Mouse (Mus musculus) ES-Bruce4 (cell line): ENCODE measurements at regions not wholly inside any gene's neighbourhood (a gene's known extent, or its start where the extent isn't known, plus 50 kb on each side); places are given as distances from the start of the nearest gene placed in this dataset.

Experiments
- CTCF ChIP-seq: IDR thresholded peaks from one replicate; pipeline ENCODE4 v1.8.1; 2011; ENCODE audit warnings: low read depth, low read length
- EP300 ChIP-seq: IDR thresholded peaks from 2 replicates; pipeline ENCODE4 v1.6.1; 2011; ENCODE audit warnings: low read depth, low read length; ENCODE audit not compliant: insufficient read depth

GRCm38 (mm10) chr8:115896066-115896465 is 188.5 kb upstream of the Maf start:
- TF ChIP-seq CTCF (no peak), EP300 (no peak)
